Comparison of ENCODE assay signal across 17 mouse cellular contexts in genomic region chr14:78653333-78653732, GRCm38 (mm10).
A peak's percentile ranks its signal among the peaks of the same experiment; 100 is the strongest.
DNase-seq lines count a peak whose midpoint lies in the region; TF ChIP-seq lines count a peak whose summit lies in the region.
"Had no signal": no experiment of that assay in that cellular context is flagged by ENCODE, and none has a peak within 500 bp of the region (broad histone marks: within the 10 kb centered on the region; RNA-seq: fewer than 3 reads in every experiment).

No protein-coding gene starts in this region.

- H3K27ac ChIP-seq in gastrocnemius, adult 2 months: no peak overlapping the region
- no peak overlapping the region for H3K27ac ChIP-seq in liver, adult 2 months (replicated peaks; ENCODE audit: insufficient read depth, low read depth, low read length)
- no peak overlapping the region for H3K27ac ChIP-seq in limb, embryonic 10.5 days
- H3K27ac ChIP-seq: heart, embryonic 13.5 days; neural tube, embryonic 15.5 days had no signal

- no peak for TF ChIP-seq POLR2A in liver, adult 2 months (IDR thresholded peaks at IDR 0.05; ENCODE audit: extremely low read depth, insufficient read depth, low read length)

- DNase-seq in gastrocnemius, adult 2 months: no peak
- no peak for DNase-seq in gastrocnemius, postnatal 14 days
- DNase-seq in liver, adult 2 months (ENCODE audit: extremely low read depth, low read depth, low spot score): no peak
- DNase-seq in liver (no peak), 416B (ENCODE audit: low read depth) (peak; percentile 48)
- peak; percentile 42 for DNase-seq in induced T-regulatory cell, adult 2 months (ENCODE audit: low read depth)
- no peak for DNase-seq in ovary, postnatal 10 days (ENCODE audit: low spot score)
- DNase-seq in limb, embryonic 10.5 days (ENCODE audit: low spot score): no peak
- DNase-seq: cerebellum, adult 9-11 months; embryo, embryonic 11 days; gastrocnemius, postnatal 10 days; kidney, adult 11 months; left cerebral cortex, postnatal 4 days; lung, adult 18-20 months had no signal

- H3K36me3 ChIP-seq in liver, adult 2 months (ENCODE audit: control insufficient read depth, insufficient read depth, low read length): no peaks in the 10 kb centered on the region
- H3K36me3 ChIP-seq in limb, embryonic 10.5 days: no peaks in the 10 kb centered on the region

- H3K79me2 ChIP-seq in liver, adult 2 months (ENCODE audit: control insufficient read depth, insufficient read depth, low read length): no peaks in the 10 kb centered on the region

- no peaks in the 10 kb centered on the region for H3K27me3 ChIP-seq in liver, adult 2 months (ENCODE audit: control insufficient read depth, insufficient read depth, low read length)
- H3K27me3 ChIP-seq in limb, embryonic 10.5 days (ENCODE audit: low read depth, poor library complexity, severe bottlenecking): no peaks in the 10 kb centered on the region
- H3K27me3 ChIP-seq: heart, embryonic 13.5 days; neural tube, embryonic 15.5 days had no signal

- no peaks in the 10 kb centered on the region for H3K9me3 ChIP-seq in limb, embryonic 10.5 days (replicated peaks)
- H3K9me3 ChIP-seq: neural tube, embryonic 15.5 days had no signal

- no peaks in the 10 kb centered on the region for H3K4me1 ChIP-seq in liver, adult 2 months (ENCODE audit: control insufficient read depth, insufficient read depth, low read length)
- no peaks in the 10 kb centered on the region for H3K4me1 ChIP-seq in limb, embryonic 10.5 days

- TF ChIP-seq CTCF in gastrocnemius, adult 2 months (IDR thresholded peaks at IDR 0.05): peak; percentile 63
- 0 out of 2 replicates have a peak, but pooled peaks have one; percentile 22 for TF ChIP-seq CTCF in liver, adult 2 months (IDR thresholded peaks at IDR 0.05; ENCODE audit: low read depth, low read length)

- H3K9ac ChIP-seq in liver, adult 2 months (ENCODE audit: low read depth, low read length): no peak overlapping the region
- H3K9ac ChIP-seq: heart, embryonic 13.5 days; neural tube, embryonic 15.5 days had no signal

- H3K4me3 ChIP-seq in gastrocnemius, adult 2 months: no peak overlapping the region
- H3K4me3 ChIP-seq in liver, adult 2 months (ENCODE audit: insufficient read depth, low read depth, low read length): no peak overlapping the region
- H3K4me3 ChIP-seq in limb, embryonic 10.5 days: no peak overlapping the region
- H3K4me3 ChIP-seq: erythroblast, embryonic 14.5 days; heart, embryonic 13.5 days; neural tube, embryonic 15.5 days had no signal

- 95% methylated on average over 5 of the region's 5 CpGs for WGBS in liver, adult 2 months
- 94% methylated on average over 5 of the region's 5 CpGs for WGBS in limb, embryonic 10.5 days

- intact Hi-C loops in gastrocnemius, adult 2 months (cut with DNase I): no loop called here
- intact Hi-C loops in gastrocnemius, postnatal 14 days (cut with DNase I; ENCODE audit: low total_unique reads): no loop called here

Comparison
In these comparisons a context has a peak if more than half of its experiments do, and no peak if none do; other contexts are left out.
1. DNase-seq: peak in 416B (single experiment) and induced T-regulatory cell, adult 2 months (single experiment); none in gastrocnemius, adult 2 months (single experiment), gastrocnemius, postnatal 14 days (single experiment), liver, adult 2 months (single experiment), liver (single experiment), ovary, postnatal 10 days (single experiment) and limb, embryonic 10.5 days (single experiment).